Mouse (Mus musculus): Measurements from ENCODE around the gene Cacna2d3.

DNA sequence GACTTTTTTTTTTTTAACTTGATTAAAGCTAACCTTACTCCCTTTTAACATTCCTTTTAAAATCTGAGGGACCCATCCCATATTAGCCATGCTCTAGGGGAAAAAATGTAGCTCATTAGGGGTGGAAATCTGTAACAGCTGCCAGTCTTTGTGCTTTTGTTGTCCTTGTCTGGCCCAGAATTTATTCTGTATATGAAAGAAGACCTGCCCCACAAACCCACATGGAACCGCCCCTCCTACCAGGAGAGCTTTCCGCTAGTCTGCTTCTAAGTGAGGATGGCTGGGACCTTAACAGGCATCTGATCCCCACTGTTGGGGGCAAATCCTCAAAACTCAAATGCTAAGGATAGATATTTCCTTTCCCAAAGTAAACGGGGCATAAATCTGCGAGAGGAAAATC lies 279.2 kb downstream of the Cacna2d3 start:
- no peak for TF ChIP-seq CTCF (IDR thresholded peaks at IDR 0.05 in 2 of 3, conservative IDR thresholded peaks at IDR 0.05 in 1 of 3; ENCODE audit: control insufficient read depth in 1 of 3, insufficient read depth in 1 of 3, low read depth in 2 of 3, low read length in 3 of 3, poor library complexity in 1 of 3, severe bottlenecking in 1 of 3)
- no peak for TF ChIP-seq POLR2AphosphoS2 (IDR thresholded peaks at IDR 0.05; ENCODE audit: low read length)
- no peak for TF ChIP-seq MXI1 (IDR thresholded peaks at IDR 0.05; ENCODE audit: low read depth, low read length)
- no peak for TF ChIP-seq TCF12 (IDR thresholded peaks at IDR 0.05; ENCODE audit: low read depth, low read length)
- TF ChIP-seq POLR2A (IDR thresholded peaks at IDR 0.05; ENCODE audit: control insufficient read depth in 1 of 2, insufficient read depth in 1 of 2, low read depth in 1 of 2, low read length in 2 of 2, poor library complexity in 1 of 2) = no peak
- no peak for TF ChIP-seq USF1 (IDR thresholded peaks at IDR 0.05; ENCODE audit: low read depth, low read length)
- no peak for TF ChIP-seq MAFK (IDR thresholded peaks at IDR 0.05; ENCODE audit: borderline replicate concordance, low read depth, low read length)
- TF ChIP-seq ELF1 (IDR thresholded peaks at IDR 0.05; ENCODE audit: low read depth, low read length) = no peak

Measured in MEL (cell line).